Mouse (Mus musculus) thymus, adult 2 months (tissue): ENCODE measurements around the gene Taok1.

Experiments
- CTCF ChIP-seq: fragments of 200-500 bp; IDR thresholded peaks from 2 replicates; pipeline ENCODE4 v1.5.1; 2012; ENCODE audit warnings: mild to moderate bottlenecking, control low read depth, low read length, moderate library complexity, borderline replicate concordance; ENCODE audit not compliant: control insufficient read depth, poor library complexity, insufficient read depth; ENCODE audit errors: extremely low read depth
- POLR2A ChIP-seq: fragments of 200-500 bp; IDR thresholded peaks from 2 replicates; pipeline ENCODE4 v1.6.1; 2012; ENCODE audit warnings: mild to moderate bottlenecking, low read length, control low read depth, moderate library complexity; ENCODE audit not compliant: control insufficient read depth, poor library complexity, insufficient read depth; ENCODE audit errors: extremely low read depth

GRCm38 (mm10) chr11:77489591-77490235 is 117.9 kb downstream of the Taok1 start, which contains the start of gene Ankrd13b:
- TF ChIP-seq CTCF (no peak), POLR2A (no peak)
